Mouse (Mus musculus): ENCODE data around the gene Nudt22.

GRCm38 (mm10) chr19:6949951-6950350 is 46.0 kb downstream of the Nudt22 start:
- TF ChIP-seq CTCF (IDR thresholded peaks at IDR 0.05; ENCODE audit: low read depth, low read length) (no peak), GATA2 (IDR thresholded peaks at IDR 0.05; ENCODE audit: borderline replicate concordance, low read depth, low read length) (no peak), POLR2AphosphoS5 (IDR thresholded peaks at IDR 0.05; ENCODE audit: insufficient replicate concordance, low read depth, low read length) (no peak), TAL1 (conservative IDR thresholded peaks at IDR 0.05; ENCODE audit: low read depth, low read length) (no peak)

All from G1E (cell line).